Mouse (Mus musculus): ENCODE measurements around the gene Slk. TPM values are rescaled to one million over a fixed set of nuclear protein-coding genes. Genes with fewer than 3 reads are reported as not detected.

Slk gene
- polyA plus RNA-seq, 1 experiment from 2014 or later = 13.8 TPM

DNA sequence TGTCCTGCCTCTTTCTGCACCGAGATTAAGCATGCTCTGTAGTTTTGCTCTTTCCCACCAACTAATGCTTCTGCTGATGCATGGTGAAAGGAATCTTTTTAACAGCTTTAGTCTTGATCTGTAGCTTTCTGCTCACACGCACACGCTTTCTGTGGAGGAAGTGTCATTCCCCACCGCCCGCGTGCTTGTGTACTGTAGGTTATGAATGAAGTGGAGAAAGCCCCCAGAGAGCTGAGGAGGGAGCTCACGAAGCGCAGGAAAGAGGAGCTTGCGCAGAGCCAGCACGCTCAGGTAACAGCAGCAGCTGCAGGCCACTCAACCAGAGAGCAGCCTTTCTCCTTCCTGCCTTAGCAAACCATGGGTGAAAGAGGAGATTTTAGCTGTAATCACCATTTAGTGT lies 48.0 kb downstream of the Slk start:
- WGBS = 93% methylated on average over 10 of the region's 10 CpGs
- H3K27ac ChIP-seq (ENCODE audit: low read depth, low read length) = no peak overlapping the region
- no peaks in the 10 kb centered on the region; the same call in 1 of the 2 replicates for H3K4me1 ChIP-seq (replicated peaks; ENCODE audit: control insufficient read depth, insufficient read depth, low read length)
- no peak overlapping the region for H3K9ac ChIP-seq (ENCODE audit: low read length)
- H3K4me2 ChIP-seq (ENCODE audit: low read depth, low read length, severe bottlenecking) = no peak overlapping the region
- no peak for ATAC-seq (replicated peaks; ENCODE audit: low FRiP score)
- no peaks in the 10 kb centered on the region for H3K27me3 ChIP-seq (ENCODE audit: control insufficient read depth, insufficient read depth, low read length)
- no peaks in the 10 kb centered on the region; the same call in 1 of the 2 replicates for H3K36me3 ChIP-seq (ENCODE audit: control insufficient read depth, insufficient read depth, low read length)
- H3K4me3 ChIP-seq (ENCODE audit: low read depth, low read length) = no peak overlapping the region
- no peaks in the 10 kb centered on the region for H3K9me3 ChIP-seq (ENCODE audit: control insufficient read depth, low read length)
- DNase-seq (ENCODE audit: low spot score) = no peak

DNA sequence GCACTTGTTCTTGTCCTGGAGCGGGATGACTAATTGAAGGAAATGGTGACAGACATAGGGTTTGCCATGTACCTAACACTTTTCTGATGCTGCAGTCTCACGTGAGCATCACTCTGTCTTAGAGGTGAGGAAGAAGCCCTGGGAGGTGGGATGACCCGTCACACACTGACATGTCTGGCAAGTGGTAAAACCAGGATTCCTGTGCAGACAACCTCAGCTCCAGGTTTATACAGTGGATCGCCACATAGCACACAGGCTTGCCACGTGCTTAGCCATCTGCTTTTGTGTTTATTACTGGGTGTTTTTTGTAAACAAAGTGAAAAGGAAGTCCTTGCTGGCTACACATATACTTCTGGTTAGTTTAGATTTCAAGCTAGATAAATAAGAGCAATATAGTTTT lies 49.6 kb downstream of the Slk start:
- 85% methylated on average over 5 of the region's 5 CpGs for WGBS
- no peaks in the 10 kb centered on the region; the same call in 1 of the 2 replicates for H3K4me1 ChIP-seq (replicated peaks; ENCODE audit: control insufficient read depth, insufficient read depth, low read length)
- no peak overlapping the region for H3K4me3 ChIP-seq (ENCODE audit: low read depth, low read length)
- no peaks in the 10 kb centered on the region; the same call in 1 of the 2 replicates for H3K36me3 ChIP-seq (ENCODE audit: control insufficient read depth, insufficient read depth, low read length)
- H3K4me2 ChIP-seq (ENCODE audit: low read depth, low read length, severe bottlenecking) = no peak overlapping the region
- ATAC-seq (replicated peaks; ENCODE audit: low FRiP score) (no peak), DNase-seq (ENCODE audit: low spot score) (no peak)
- no peaks in the 10 kb centered on the region for H3K27me3 ChIP-seq (ENCODE audit: control insufficient read depth, insufficient read depth, low read length)
- H3K9me3 ChIP-seq (ENCODE audit: control insufficient read depth, low read length) = no peaks in the 10 kb centered on the region
- H3K9ac ChIP-seq (ENCODE audit: low read length) = no peak overlapping the region
- no peak overlapping the region for H3K27ac ChIP-seq (ENCODE audit: low read depth, low read length)

DNA sequence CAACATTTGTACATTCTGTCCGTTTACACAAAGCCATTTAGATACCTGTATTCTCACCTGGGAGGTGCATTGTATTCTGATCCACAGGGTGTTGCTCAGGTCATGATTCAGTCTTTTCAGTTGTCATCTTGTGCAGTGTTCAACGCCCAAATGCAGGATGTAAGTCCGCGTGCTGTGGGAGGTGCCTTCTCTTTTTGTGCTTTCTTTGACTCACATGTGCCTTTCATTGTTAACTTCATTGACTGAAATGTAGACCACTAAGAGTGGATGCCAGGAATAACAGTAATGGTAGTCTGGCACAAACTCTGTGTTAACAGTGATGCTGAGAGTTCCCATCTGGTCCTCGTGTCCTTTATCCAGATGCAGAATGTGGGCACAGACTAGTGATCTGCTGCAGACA lies 50.9 kb downstream of the Slk start:
- no peak for ATAC-seq (replicated peaks; ENCODE audit: low FRiP score)
- no peak for DNase-seq (ENCODE audit: low spot score)
- Histone ChIP-seq H3K4me2 (ENCODE audit: low read depth, low read length, severe bottlenecking) (no peak overlapping the region), H3K36me3 (ENCODE audit: control insufficient read depth, insufficient read depth, low read length) (no peaks in the 10 kb centered on the region; the same call in 1 of the 2 replicates), H3K4me3 (ENCODE audit: low read depth, low read length) (no peak overlapping the region), H3K9me3 (ENCODE audit: control insufficient read depth, low read length) (no peaks in the 10 kb centered on the region), H3K4me1 (replicated peaks; ENCODE audit: control insufficient read depth, insufficient read depth, low read length) (no peaks in the 10 kb centered on the region; the same call in 1 of the 2 replicates), H3K27me3 (ENCODE audit: control insufficient read depth, insufficient read depth, low read length) (no peaks in the 10 kb centered on the region), H3K9ac (ENCODE audit: low read length) (no peak overlapping the region), H3K27ac (ENCODE audit: low read depth, low read length) (no peak overlapping the region)
- 86% methylated on average over 5 of the region's 5 CpGs for whole genome bisulfite sequencing

- Histone ChIP-seq H3K27me3 (ENCODE audit: control insufficient read depth, insufficient read depth, low read length) (no peaks in the 10 kb centered on the region), H3K9ac (ENCODE audit: low read length) (no peak overlapping the region), H3K4me2 (ENCODE audit: low read depth, low read length, severe bottlenecking) (no peak overlapping the region), H3K4me1 (replicated peaks; ENCODE audit: control insufficient read depth, insufficient read depth, low read length) (no peaks in the 10 kb centered on the region), H3K36me3 (ENCODE audit: control insufficient read depth, insufficient read depth, low read length) (no peaks in the 10 kb centered on the region; the same call in 1 of the 2 replicates), H3K9me3 (ENCODE audit: control insufficient read depth, low read length) (no peaks in the 10 kb centered on the region), H3K4me3 (ENCODE audit: low read depth, low read length) (no peak overlapping the region), H3K27ac (ENCODE audit: low read depth, low read length) (no peak overlapping the region)
- WGBS = 96% methylated on average over 5 of the region's 5 CpGs
- ATAC-seq (replicated peaks; ENCODE audit: low FRiP score) (no peak), DNase-seq (ENCODE audit: low spot score) (no peak)
Measured at GRCm38 (mm10) chr19:47631799-47632198, 52.3 kb downstream of the Slk start.

- H3K4me2 ChIP-seq (ENCODE audit: low read depth, low read length, severe bottlenecking) = no peak overlapping the region
- H3K36me3 ChIP-seq (ENCODE audit: control insufficient read depth, insufficient read depth, low read length) = no peaks in the 10 kb centered on the region; the same call in 1 of the 2 replicates
- no peaks in the 10 kb centered on the region for H3K4me1 ChIP-seq (replicated peaks; ENCODE audit: control insufficient read depth, insufficient read depth, low read length)
- no peaks in the 10 kb centered on the region for H3K27me3 ChIP-seq (ENCODE audit: control insufficient read depth, insufficient read depth, low read length)
- DNase-seq (ENCODE audit: low spot score) (no peak), ATAC-seq (replicated peaks; ENCODE audit: low FRiP score) (no peak)
- no peak overlapping the region for H3K4me3 ChIP-seq (ENCODE audit: low read depth, low read length)
- no peaks in the 10 kb centered on the region for H3K9me3 ChIP-seq (ENCODE audit: control insufficient read depth, low read length)
- WGBS = 93% methylated on average over 4 of the region's 4 CpGs
- no peak overlapping the region for H3K27ac ChIP-seq (ENCODE audit: low read depth, low read length)
- H3K9ac ChIP-seq (ENCODE audit: low read length) = no peak overlapping the region
Measured at GRCm38 (mm10) chr19:47635380-47635779, 55.9 kb downstream of the Slk start.

DNA sequence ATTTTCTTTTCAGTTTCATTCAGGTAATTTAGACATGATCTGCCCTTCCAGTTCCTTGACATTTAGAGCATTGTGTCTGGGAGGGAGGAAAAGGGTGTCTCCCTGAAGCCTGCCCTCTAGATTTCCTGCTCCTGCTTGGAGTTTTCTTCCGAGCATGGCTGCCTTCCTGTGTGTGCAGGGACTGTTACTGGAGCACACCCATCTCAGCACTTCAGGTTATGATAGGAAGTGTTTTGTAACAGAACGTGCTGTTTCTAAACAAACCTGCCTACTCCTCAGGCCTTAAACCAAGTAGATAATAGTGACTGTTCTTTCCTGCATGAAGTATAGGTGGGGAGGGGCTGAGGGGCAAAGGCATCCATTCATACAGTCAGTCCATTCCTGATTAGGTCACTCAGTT lies 64.4 kb downstream of the Slk start:
- Histone ChIP-seq H3K4me1 (replicated peaks; ENCODE audit: control insufficient read depth, insufficient read depth, low read length) (no peaks in the 10 kb centered on the region), H3K4me2 (ENCODE audit: low read depth, low read length, severe bottlenecking) (no peak overlapping the region), H3K27ac (ENCODE audit: low read depth, low read length) (no peak overlapping the region), H3K4me3 (ENCODE audit: low read depth, low read length) (no peak overlapping the region), H3K9me3 (ENCODE audit: control insufficient read depth, low read length) (no peaks in the 10 kb centered on the region), H3K27me3 (ENCODE audit: control insufficient read depth, insufficient read depth, low read length) (no peaks in the 10 kb centered on the region), H3K36me3 (ENCODE audit: control insufficient read depth, insufficient read depth, low read length) (no peaks in the 10 kb centered on the region; the same call in 1 of the 2 replicates), H3K9ac (ENCODE audit: low read length) (no peak overlapping the region)
- WGBS = 71% methylated on average over 2 of the region's 2 CpGs
- DNase-seq (ENCODE audit: low spot score) (no peak), ATAC-seq (replicated peaks; ENCODE audit: low FRiP score) (no peak)

GRCm38 (mm10) chr19:47645583-47645982 lies 66.1 kb downstream of the Slk start:
- no peak overlapping the region for H3K4me2 ChIP-seq (ENCODE audit: low read depth, low read length, severe bottlenecking)
- no peaks in the 10 kb centered on the region for H3K4me1 ChIP-seq (replicated peaks; ENCODE audit: control insufficient read depth, insufficient read depth, low read length)
- H3K27me3 ChIP-seq (ENCODE audit: control insufficient read depth, insufficient read depth, low read length) = no peaks in the 10 kb centered on the region
- ATAC-seq (replicated peaks; ENCODE audit: low FRiP score) (no peak), DNase-seq (ENCODE audit: low spot score) (no peak)
- no peaks in the 10 kb centered on the region for H3K9me3 ChIP-seq (ENCODE audit: control insufficient read depth, low read length)
- no peak overlapping the region for H3K4me3 ChIP-seq (ENCODE audit: low read depth, low read length)
- 48% methylated on average over 6 of the region's 6 CpGs for WGBS
- H3K27ac ChIP-seq (ENCODE audit: low read depth, low read length) = no peak overlapping the region
- H3K9ac ChIP-seq (ENCODE audit: low read length) = no peak overlapping the region
- H3K36me3 ChIP-seq (ENCODE audit: control insufficient read depth, insufficient read depth, low read length) = no peaks in the 10 kb centered on the region; the same call in 1 of the 2 replicates

DNA sequence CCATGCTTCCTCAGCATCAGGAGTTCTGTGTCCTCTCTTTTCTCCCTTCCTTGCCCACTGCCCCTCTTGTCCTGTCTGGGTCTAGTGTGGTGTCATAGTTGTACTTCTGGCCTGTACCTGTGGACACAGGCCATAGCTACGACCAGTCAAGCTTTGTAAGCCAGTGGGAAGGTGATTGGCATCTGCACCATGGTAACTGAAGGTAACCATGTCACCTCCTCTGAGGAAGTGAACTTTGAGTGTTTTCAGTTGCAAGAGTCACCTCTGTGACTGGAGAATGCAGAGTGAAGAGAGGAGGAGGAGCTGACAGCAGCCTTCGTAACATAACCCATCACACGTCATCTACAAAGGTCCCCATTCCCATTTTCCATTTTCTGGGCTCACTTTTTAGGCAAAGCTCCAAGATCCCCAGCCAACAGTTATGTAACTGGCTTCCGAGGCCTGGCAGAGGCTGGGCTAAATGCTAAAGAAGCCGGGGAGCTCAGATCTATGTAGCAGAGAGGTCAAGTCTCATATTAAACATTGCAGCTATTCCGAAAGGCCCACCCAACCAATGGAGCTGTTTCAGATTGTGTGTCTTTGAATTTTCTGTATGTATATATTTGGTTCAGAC lies 67.1 kb downstream of the Slk start:
- ATAC-seq (replicated peaks; ENCODE audit: low FRiP score) (no peak), DNase-seq (ENCODE audit: low spot score) (no peak)
- no peaks in the 10 kb centered on the region; the same call in 1 of the 2 replicates for H3K36me3 ChIP-seq (ENCODE audit: control insufficient read depth, insufficient read depth, low read length)
- H3K9ac ChIP-seq (ENCODE audit: low read length) = no peak overlapping the region
- no peak overlapping the region for H3K4me2 ChIP-seq (ENCODE audit: low read depth, low read length, severe bottlenecking)
- no peaks in the 10 kb centered on the region for H3K9me3 ChIP-seq (ENCODE audit: control insufficient read depth, low read length)
- no peaks in the 10 kb centered on the region for H3K27me3 ChIP-seq (ENCODE audit: control insufficient read depth, insufficient read depth, low read length)
- H3K27ac ChIP-seq (ENCODE audit: low read depth, low read length) = no peak overlapping the region
- H3K4me3 ChIP-seq (ENCODE audit: low read depth, low read length) = no peak overlapping the region
- no peaks in the 10 kb centered on the region for H3K4me1 ChIP-seq (replicated peaks; ENCODE audit: control insufficient read depth, insufficient read depth, low read length)
- 92% methylated on average over 6 of the region's 6 CpGs for WGBS

GRCm38 (mm10) chr19:47649071-47649470 lies 69.6 kb downstream of the Slk start:
- Histone ChIP-seq H3K27ac (ENCODE audit: low read depth, low read length) (no peak overlapping the region), H3K4me3 (ENCODE audit: low read depth, low read length) (no peak overlapping the region), H3K36me3 (ENCODE audit: control insufficient read depth, insufficient read depth, low read length) (no peaks in the 10 kb centered on the region), H3K4me2 (ENCODE audit: low read depth, low read length, severe bottlenecking) (no peak overlapping the region), H3K4me1 (replicated peaks; ENCODE audit: control insufficient read depth, insufficient read depth, low read length) (no peaks in the 10 kb centered on the region), H3K9ac (ENCODE audit: low read length) (no peak overlapping the region), H3K27me3 (ENCODE audit: control insufficient read depth, insufficient read depth, low read length) (no peaks in the 10 kb centered on the region), H3K9me3 (ENCODE audit: control insufficient read depth, low read length) (no peaks in the 10 kb centered on the region)
- no peak for ATAC-seq (replicated peaks; ENCODE audit: low FRiP score)
- DNase-seq (ENCODE audit: low spot score) = no peak
- WGBS = 95% methylated on average over 6 of the region's 6 CpGs

Measured in forebrain, embryonic 11.5 days (tissue).